Mouse (Mus musculus) ES-CJ7 (cell line): ENCODE measurements around the gene Dnah1.
A peak's percentile ranks its signal among the peaks of the same experiment; 100 is the strongest.

Experiments
- DNase-seq: peaks from one replicate; pipeline ENCODE4 v3.0.0; 2011; ENCODE audit warnings: low read depth, low spot score

Dnah1 gene

GRCm38 (mm10) chr14:31323849-31324792 is at the start of gene Dnah1:
Gene Dnah1 (minus strand): TSS chr14:31323896.
- peak; percentile 55 for DNase-seq

- DNase-seq, result no peak
Measured at GRCm38 (mm10) chr14:31369377-31369776, 45.7 kb upstream of the Dnah1 start.

GRCm38 (mm10) chr14:31367951-31368350 is 44.3 kb upstream of the Dnah1 start:
- no peak for DNase-seq

GRCm38 (mm10) chr14:31365350-31365749 is 41.7 kb upstream of the Dnah1 start:
- peak; percentile 55 for DNase-seq

GRCm38 (mm10) chr14:31364589-31364988 is 40.9 kb upstream of the Dnah1 start:
- no peak for DNase-seq

- DNase-seq, result no peak
Measured at GRCm38 (mm10) chr14:31362236-31362635, 38.5 kb upstream of the Dnah1 start.

GRCm38 (mm10) chr14:31345367-31345766 is 21.7 kb upstream of the Dnah1 start:
- no peak for DNase-seq

- DNase-seq, result no peak
Measured at GRCm38 (mm10) chr14:31343241-31343640, 19.5 kb upstream of the Dnah1 start.

- no peak for DNase-seq
Measured at GRCm38 (mm10) chr14:31337947-31338346, 14.3 kb upstream of the Dnah1 start.

DNA sequence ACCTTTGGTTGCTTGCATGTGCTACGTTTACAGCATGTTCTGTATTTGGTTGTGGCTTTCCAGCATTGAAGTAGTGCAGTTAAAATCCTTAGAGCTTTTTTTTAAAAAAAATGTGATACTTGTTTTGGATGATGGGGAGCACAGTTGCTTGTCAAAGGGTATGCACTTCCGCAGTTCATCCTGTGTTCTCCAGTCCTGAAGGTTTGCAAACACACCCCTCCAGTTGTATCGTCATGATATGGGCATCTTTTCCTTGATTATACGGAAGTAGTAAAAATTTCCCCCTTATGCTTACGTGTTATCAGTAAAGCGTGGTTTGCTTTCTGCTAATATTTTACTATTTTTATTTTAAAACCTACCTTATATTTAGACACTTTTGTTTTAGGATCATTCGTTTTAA is 13.7 kb upstream of the Dnah1 start:
- DNase-seq, result no peak

- peak; percentile 98 for DNase-seq
Measured at GRCm38 (mm10) chr14:31336369-31337155, 12.9 kb upstream of the Dnah1 start, which contains the start of gene Capn7. Gene Capn7 (plus strand): TSS chr14:31336638.

DNA sequence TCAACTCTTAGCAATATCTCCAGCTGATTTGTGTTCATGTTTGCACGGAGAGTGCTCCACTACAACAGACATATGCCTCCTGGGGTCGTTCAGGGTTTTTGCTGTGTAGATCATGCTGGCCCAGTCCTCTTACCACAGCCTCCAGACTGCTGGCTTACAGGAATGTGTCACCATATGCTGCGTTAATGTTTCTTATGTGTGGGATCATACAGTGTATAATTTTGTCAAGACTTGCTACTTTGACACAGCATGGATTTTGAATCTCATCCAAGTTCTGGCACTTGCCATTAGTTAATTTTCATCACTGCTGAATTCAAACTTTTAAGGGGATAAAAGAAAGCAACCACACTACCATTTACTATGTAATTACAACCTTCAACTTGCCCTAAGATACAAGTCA is 12.1 kb upstream of the Dnah1 start:
- no peak for DNase-seq

DNA sequence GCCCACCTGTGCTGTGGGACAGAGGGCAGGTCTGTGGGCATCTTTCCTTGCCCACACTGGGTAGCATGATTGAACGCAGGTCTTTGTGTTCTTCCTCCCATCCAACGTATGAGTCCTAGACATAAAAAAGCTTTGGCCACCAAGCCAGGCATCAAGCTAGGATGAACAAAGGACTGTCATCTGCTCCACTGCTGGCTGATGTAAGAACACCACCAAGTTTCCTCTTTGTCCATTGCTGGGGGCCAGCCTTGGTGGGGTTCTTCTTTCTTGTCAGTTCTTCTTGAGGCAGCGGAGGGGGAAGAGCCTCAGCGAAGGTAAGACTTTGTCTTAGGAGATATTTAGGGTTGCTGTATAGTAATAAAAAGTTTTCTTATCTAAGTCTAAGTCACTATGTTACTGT is 7.3 kb upstream of the Dnah1 start:
- no peak for DNase-seq

- no peak for DNase-seq
Measured at GRCm38 (mm10) chr14:31329741-31330140, 6.0 kb upstream of the Dnah1 start.

DNA sequence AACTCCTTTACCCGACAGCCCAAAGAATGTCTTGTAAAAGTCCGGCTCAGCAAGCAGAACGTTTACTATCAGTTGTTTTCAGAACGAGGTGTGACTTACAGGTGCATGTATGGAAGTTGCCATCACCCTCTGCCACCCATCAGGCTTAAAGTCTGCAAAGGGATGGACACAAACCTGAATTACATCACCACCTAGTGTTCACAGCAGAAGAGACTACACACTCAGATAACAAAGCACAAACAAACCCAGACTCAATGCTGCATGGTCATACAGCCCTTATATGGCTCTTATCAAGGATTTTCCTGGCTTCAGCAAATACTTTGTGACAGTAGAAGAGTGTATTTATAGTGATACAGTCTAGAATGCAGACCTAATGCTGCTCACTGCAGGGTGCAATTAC is 4.0 kb upstream of the Dnah1 start:
- peak; percentile 29 for DNase-seq

- DNase-seq, result peak; percentile 50
Measured at GRCm38 (mm10) chr14:31327196-31327595, 3.5 kb upstream of the Dnah1 start.

DNA sequence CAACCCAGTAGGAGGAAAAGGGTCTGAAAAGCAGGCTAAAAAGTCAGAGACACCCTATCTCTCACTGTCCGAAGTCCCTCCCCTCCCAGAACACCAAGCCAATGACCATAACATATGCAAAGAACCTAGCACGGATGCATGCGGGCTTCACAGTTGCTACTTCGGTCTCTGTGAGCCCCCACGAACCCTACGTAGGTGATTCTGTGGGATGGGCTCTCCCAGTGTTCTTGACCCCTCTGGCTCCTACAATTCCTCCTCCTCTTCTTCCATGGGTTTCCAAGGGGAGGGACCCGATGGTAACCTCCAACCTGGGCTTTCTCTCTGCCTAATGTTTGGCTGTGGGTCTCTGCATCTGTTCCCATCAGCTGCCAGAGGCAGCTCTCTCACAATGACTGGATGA is 3.1 kb upstream of the Dnah1 start:
- DNase-seq, result no peak

DNA sequence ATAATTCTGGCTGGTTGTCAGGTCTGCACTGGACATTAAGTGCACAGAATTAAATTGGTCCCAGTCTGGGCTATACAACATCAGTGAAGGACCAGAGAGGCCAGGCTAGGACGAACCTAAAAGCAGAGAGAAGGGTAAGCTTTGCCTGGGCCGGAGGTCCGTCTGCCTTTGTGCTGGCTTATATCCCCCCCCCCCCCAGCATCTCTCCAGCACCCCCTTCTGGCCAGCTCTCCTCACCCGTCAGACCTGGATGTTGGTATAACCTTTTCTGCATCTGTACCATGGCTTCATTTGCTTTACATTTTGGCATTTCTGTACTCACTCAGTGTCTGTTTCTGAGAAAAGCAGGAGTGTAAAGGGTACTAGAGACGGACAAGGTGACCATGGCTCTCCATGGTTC is 1.9 kb upstream of the Dnah1 start:
- no peak for DNase-seq

DNA sequence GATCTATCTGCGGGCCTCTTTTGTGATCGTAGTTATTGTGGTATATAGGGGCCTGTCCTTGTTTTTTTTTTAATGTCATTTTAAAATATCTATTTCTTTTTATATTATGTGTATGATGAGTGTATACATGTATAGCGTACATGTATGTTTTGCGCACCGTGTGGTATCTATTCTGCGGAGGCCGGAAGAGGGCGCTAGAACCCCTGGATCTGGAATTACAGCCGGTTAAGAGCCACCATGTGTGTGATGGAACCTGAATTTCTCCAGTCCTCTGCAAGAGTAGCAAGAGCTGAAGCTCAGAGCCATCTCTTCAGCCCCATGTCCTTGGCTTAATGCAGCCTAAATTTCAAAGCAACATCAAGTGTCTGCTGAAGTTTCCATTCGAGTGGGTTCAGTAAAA is 1.2 kb upstream of the Dnah1 start:
- DNase-seq, result peak; percentile 58

DNA sequence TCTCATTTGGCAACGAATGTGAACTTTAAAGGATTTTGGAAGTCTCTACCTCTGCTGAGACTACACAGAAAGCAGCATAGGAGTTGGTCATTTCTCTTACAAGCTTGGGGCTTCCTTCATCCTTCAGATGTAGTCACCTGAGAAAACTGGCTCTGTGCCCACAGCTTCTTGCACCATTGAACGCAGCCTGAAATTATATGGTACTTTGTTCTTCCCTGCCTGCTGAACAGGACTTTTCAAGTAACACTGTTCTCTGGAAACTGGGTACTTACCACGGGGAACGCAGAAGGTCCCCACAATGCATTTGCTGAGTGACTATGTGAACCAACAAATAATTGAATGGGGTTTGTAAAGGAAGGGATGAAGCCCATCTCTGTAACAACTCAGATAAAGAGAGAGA is 507 bp downstream of the Dnah1 start:
- DNase-seq, result no peak

DNA sequence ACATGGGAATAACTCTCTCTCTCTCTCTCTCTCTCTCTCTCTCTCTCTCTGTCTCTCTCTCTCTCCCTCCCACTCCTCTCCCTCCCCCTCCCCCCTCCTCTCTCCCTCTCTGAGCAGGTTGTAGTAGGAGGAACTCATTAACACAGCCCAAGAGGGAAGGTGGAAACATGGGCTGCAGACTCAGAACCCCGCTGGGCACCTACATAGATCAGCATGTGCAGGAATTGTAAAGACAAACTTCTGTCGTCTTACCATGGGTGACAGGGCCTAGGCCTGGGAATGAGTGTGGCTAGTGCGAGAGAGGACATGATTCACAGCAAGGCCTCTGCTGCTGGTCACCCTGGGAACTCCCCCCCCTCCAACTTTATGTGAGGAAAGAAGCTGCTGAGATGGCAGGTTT is 1.5 kb downstream of the Dnah1 start:
- no peak for DNase-seq

DNA sequence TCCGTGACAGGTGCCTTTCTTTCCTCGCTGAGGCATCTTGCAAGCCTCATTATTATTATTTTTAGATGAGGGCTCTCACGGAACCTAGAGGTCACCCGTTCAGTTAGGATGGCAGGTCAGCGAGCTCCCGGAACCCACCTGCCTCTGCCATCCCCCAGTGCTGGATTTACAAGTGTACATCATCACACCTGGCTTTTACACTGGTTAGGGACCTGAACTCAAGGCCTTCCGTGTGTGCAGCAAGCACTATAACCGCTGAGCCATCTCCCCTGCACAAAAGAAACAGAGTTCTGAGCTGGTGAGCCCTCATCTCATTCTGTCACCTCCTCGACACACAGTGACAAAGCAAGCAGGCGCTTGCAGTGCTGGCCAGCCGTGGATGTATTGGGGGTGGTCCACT is 2.5 kb downstream of the Dnah1 start:
- no peak for DNase-seq

GRCm38 (mm10) chr14:31319546-31319945 is 4.2 kb downstream of the Dnah1 start:
- DNase-seq, result no peak
